Mouse (Mus musculus): ENCODE results near the gene Pxt1.

DNA sequence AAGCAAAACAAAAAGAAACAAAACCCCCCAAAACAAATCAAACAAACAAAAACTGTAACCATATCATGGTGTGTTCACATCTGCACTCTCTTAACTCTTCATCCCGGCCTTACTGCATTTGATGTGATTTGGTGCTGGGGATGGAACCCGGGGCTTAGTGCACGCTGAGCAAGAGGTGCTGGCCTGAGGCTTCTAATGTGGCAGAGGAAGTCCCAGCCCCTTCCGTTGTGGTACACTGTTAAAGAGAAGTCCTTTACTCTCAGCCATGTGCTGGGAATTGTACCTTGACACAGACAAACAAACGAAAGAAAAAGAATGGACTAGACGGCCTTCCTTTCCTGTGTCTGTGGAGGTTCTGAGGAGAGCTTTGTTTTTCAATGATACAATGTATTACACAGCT is 21.5 kb downstream of the Pxt1 start:
- TF ChIP-seq CTCF (IDR thresholded peaks at IDR 0.05; ENCODE audit: low read depth): no peak
- no peak for TF ChIP-seq EP300 (optimal IDR thresholded peaks at IDR 0.05)
